Comparison of ENCODE assay signal across 18 mouse cellular contexts in genomic region chr1:188770828-188771227, GRCm38 (mm10).
"Had no signal": no experiment of that assay in that cellular context is flagged by ENCODE, and none has a peak within 500 bp of the region (broad histone marks: within the 10 kb centered on the region; RNA-seq: fewer than 3 reads in every experiment).

No protein-coding gene starts in this region.

- H3K4me3 ChIP-seq: intestine, embryonic 15.5 days; kidney, embryonic 15.5 days; limb, embryonic 10.5 days; limb, embryonic 13.5 days; megakaryocyte, embryonic 14.5 days; midbrain, embryonic 10.5 days; midbrain, embryonic 13.5 days; myocyte; neural tube, embryonic 13.5 days had no signal

- ATAC-seq: intestine, embryonic 15.5 days; lung, postnatal 0 days; midbrain, embryonic 13.5 days; midbrain, embryonic 16.5 days had no signal

- H3K4me2 ChIP-seq: intestine, embryonic 15.5 days; kidney, embryonic 15.5 days; limb, embryonic 13.5 days; lung, embryonic 14.5 days; midbrain, embryonic 13.5 days; neural tube, embryonic 13.5 days had no signal

- DNase-seq: kidney, adult 11 months; kidney, adult 8-10 months; kidney, postnatal 10 days; kidney, postnatal 36 days; lung, embryonic 14.5 days; lung, postnatal 36 days; thymus, postnatal 25 days had no signal

- H3K4me1 ChIP-seq: intestine, embryonic 15.5 days; kidney, embryonic 15.5 days; megakaryocyte, embryonic 14.5 days; midbrain, embryonic 10.5 days; midbrain, embryonic 13.5 days; neural tube, embryonic 13.5 days had no signal

- H3K27me3 ChIP-seq: intestine, embryonic 15.5 days; kidney, embryonic 15.5 days; megakaryocyte, embryonic 14.5 days; midbrain, embryonic 13.5 days; neural tube, embryonic 13.5 days had no signal

- H3K9ac ChIP-seq: intestine, embryonic 15.5 days; kidney, embryonic 15.5 days; limb, embryonic 13.5 days; lung, embryonic 14.5 days; midbrain, embryonic 13.5 days; neural tube, embryonic 13.5 days had no signal

- H3K9me3 ChIP-seq: intestine, embryonic 15.5 days; kidney, embryonic 15.5 days; limb, embryonic 10.5 days; midbrain, embryonic 10.5 days; neural tube, embryonic 13.5 days had no signal

- H3K27ac ChIP-seq: intestine, embryonic 15.5 days; kidney, embryonic 15.5 days; limb, embryonic 10.5 days; limb, embryonic 13.5 days; midbrain, embryonic 10.5 days; midbrain, embryonic 13.5 days; neural tube, embryonic 13.5 days had no signal

- H3K36me3 ChIP-seq: intestine, embryonic 15.5 days; kidney, embryonic 15.5 days; limb, embryonic 10.5 days; limb, embryonic 13.5 days; midbrain, embryonic 10.5 days; midbrain, embryonic 13.5 days; neural tube, embryonic 13.5 days had no signal
